Mouse (Mus musculus): Measurements from ENCODE around the gene Acap1. TPM values are rescaled to one million over a fixed set of nuclear protein-coding genes. Genes with fewer than 3 reads are reported as not detected.

Acap1 gene
- total and polyA plus RNA-seq, 3 experiments: 39.6 to 70.9 (median 58.2) TPM

GRCm38 (mm10) chr11:69934169-69934568 lies 38.8 kb upstream of the Acap1 start (continued):
- TF ChIP-seq NRF1 (IDR thresholded peaks at IDR 0.05; ENCODE audit: low read depth, low read length) (0 out of 2 replicates have a peak, but pooled peaks have one; percentile 46), JUN (IDR thresholded peaks at IDR 0.05; ENCODE audit: insufficient read depth, low read depth, low read length) (no peak), SMC3 (IDR thresholded peaks at IDR 0.05; ENCODE audit: low read depth, low read length) (peak; percentile 99), CHD1 (IDR thresholded peaks at IDR 0.05; ENCODE audit: low read depth, low read length) (no peak), CHD2 (IDR thresholded peaks at IDR 0.05; ENCODE audit: low read length) (0 out of 2 replicates have a peak, but pooled peaks have one; percentile 11), ETS1 (conservative IDR thresholded peaks at IDR 0.05; ENCODE audit: low read depth, low read length) (0 out of 2 replicates have a peak, but pooled peaks have one; percentile 10), MAZ (IDR thresholded peaks at IDR 0.05; ENCODE audit: low read depth, low read length) (peak; percentile 92), ZMIZ1 (IDR thresholded peaks at IDR 0.05; ENCODE audit: low read depth, low read length) (no peak), JUND (conservative IDR thresholded peaks at IDR 0.05; ENCODE audit: low read depth, low read length) (no peak), USF1 (IDR thresholded peaks at IDR 0.05; ENCODE audit: low read depth, low read length) (no peak), ZNF384 (IDR thresholded peaks at IDR 0.05; ENCODE audit: low read depth, low read length) (no peak), PAX5 (IDR thresholded peaks at IDR 0.05; ENCODE audit: low read length) (no peak), USF2 (conservative IDR thresholded peaks at IDR 0.05; ENCODE audit: low read depth, low read length) (no peak), EP300 (IDR thresholded peaks at IDR 0.05; ENCODE audit: low read length) (no peak; the same call in 1 of the 2 replicates)

- Histone ChIP-seq H3K4me3 (replicated peaks in 1 of 3; ENCODE audit: low read depth in 2 of 3, low read length in 2 of 3, poor library complexity in 1 of 3) (no peak overlapping the region), H3K27ac (ENCODE audit: insufficient read depth, low read depth) (no peak overlapping the region), H3K4me1 (ENCODE audit: control insufficient read depth in 1 of 2, insufficient read depth in 2 of 2) (peaks cover 5 to 63% of the 10 kb centered on the region in 2 experiments), H3K9ac (ENCODE audit: insufficient read depth, low read depth) (no peak overlapping the region), H3K36me3 (replicated peaks in 1 of 2; ENCODE audit: control insufficient read depth in 1 of 2, insufficient read depth in 1 of 2, low read length in 1 of 2) (no peaks in the 10 kb centered on the region), H3K9me3 (replicated peaks; ENCODE audit: low read length) (no peaks in the 10 kb centered on the region), H3K4me2 (ENCODE audit: insufficient read depth, low read depth, poor library complexity, severe bottlenecking) (no peak overlapping the region), H3K27me3 (replicated peaks) (peaks cover 39% of the 10 kb centered on the region), H3K79me2 (replicated peaks; ENCODE audit: control insufficient read depth, extremely low read depth, insufficient read depth, poor library complexity, severe bottlenecking) (no peaks in the 10 kb centered on the region)
- dilution Hi-C loops (cut with MboI; ENCODE audit: extremely low pct_ligation_motif_present, extremely low pct_unique_long_range_greater_than_20kb, low sequenced_read_pairs) (no loop called here), in situ Hi-C loops (cut with MboI; ENCODE audit: low pct_ligation_motif_present, low pct_unique_long_range_greater_than_20kb, low sequenced_read_pairs) (no loop called here)
- TF ChIP-seq TBP (conservative IDR thresholded peaks at IDR 0.05; ENCODE audit: low read depth, low read length) (no peak), MEF2A (IDR thresholded peaks at IDR 0.05; ENCODE audit: borderline replicate concordance, low read depth, low read length) (no peak), JUN (IDR thresholded peaks at IDR 0.05; ENCODE audit: insufficient read depth, low read depth, low read length) (no peak), MAX (IDR thresholded peaks at IDR 0.05; ENCODE audit: low read length) (no peak), SMC3 (IDR thresholded peaks at IDR 0.05; ENCODE audit: low read depth, low read length) (no peak)
- no peak for DNase-seq (ENCODE audit: extremely low read depth)
These were observed 37.7 kb upstream of the Acap1 start for GRCm38 (mm10) chr11:69933066-69933465.

GRCm38 (mm10) chr11:69932254-69932653 lies 36.9 kb upstream of the Acap1 start:
- H3K27me3 ChIP-seq (replicated peaks): peaks cover 31% of the 10 kb centered on the region
- peak; percentile 44 to 65; a peak in 3 of 4 replicates for TF ChIP-seq CTCF (conservative IDR thresholded peaks at IDR 0.05 in 1 of 2, IDR thresholded peaks at IDR 0.05 in 1 of 2; ENCODE audit: low read depth in 2 of 2, low read length in 2 of 2)
- peak; percentile 31 for TF ChIP-seq RAD21 (IDR thresholded peaks at IDR 0.05; ENCODE audit: low read depth, low read length)
- no peak for TF ChIP-seq NELFE (IDR thresholded peaks at IDR 0.05; ENCODE audit: low read depth, low read length)
- no peaks in the 10 kb centered on the region for H3K36me3 ChIP-seq (replicated peaks in 1 of 2; ENCODE audit: control insufficient read depth in 1 of 2, insufficient read depth in 1 of 2, low read length in 1 of 2)
- peak; percentile 52 for DNase-seq (ENCODE audit: extremely low read depth)
- H3K4me3 ChIP-seq (replicated peaks in 1 of 3; ENCODE audit: low read depth in 2 of 3, low read length in 2 of 3, poor library complexity in 1 of 3): no peak overlapping the region
- dilution Hi-C loops (cut with MboI; ENCODE audit: extremely low pct_ligation_motif_present, extremely low pct_unique_long_range_greater_than_20kb, low sequenced_read_pairs): no loop called here
- no peaks in the 10 kb centered on the region for H3K9me3 ChIP-seq (replicated peaks; ENCODE audit: low read length)
- H3K9ac ChIP-seq (ENCODE audit: insufficient read depth, low read depth): no peak overlapping the region
- H3K4me2 ChIP-seq (ENCODE audit: insufficient read depth, low read depth, poor library complexity, severe bottlenecking): no peak overlapping the region
- no peak overlapping the region for H3K27ac ChIP-seq (ENCODE audit: insufficient read depth, low read depth)
- H3K79me2 ChIP-seq (replicated peaks; ENCODE audit: control insufficient read depth, extremely low read depth, insufficient read depth, poor library complexity, severe bottlenecking): no peaks in the 10 kb centered on the region
- in situ Hi-C loops (cut with MboI; ENCODE audit: low pct_ligation_motif_present, low pct_unique_long_range_greater_than_20kb, low sequenced_read_pairs): no loop called here
- peaks cover 6 to 60% of the 10 kb centered on the region in 2 experiments for H3K4me1 ChIP-seq (ENCODE audit: control insufficient read depth in 1 of 2, insufficient read depth in 2 of 2)

Data from CH12.LX (cell line).